Mouse (Mus musculus) myocyte (in vitro differentiated cells): ENCODE measurements around the gene Vgll4.

Experiments
- MYOD1 ChIP-seq, 3 experiments: IDR thresholded peaks; one replicate each; pipeline ENCODE4 v1.6.1; 2011; ENCODE audit warnings: control low read depth in 2 of 3, low read depth in 2 of 3, mild to moderate bottlenecking in 2 of 3, moderate library complexity in 1 of 3; ENCODE audit not compliant: insufficient read length in 2 of 3, control insufficient read depth in 1 of 3
- POLR2A ChIP-seq: IDR thresholded peaks from one replicate; pipeline ENCODE4 v1.6.1; 2011; ENCODE audit warnings: low read depth, mild to moderate bottlenecking, control low read depth, moderate library complexity; ENCODE audit not compliant: insufficient read length
- POLR2AphosphoS2 ChIP-seq: IDR thresholded peaks from one replicate; pipeline ENCODE4 v1.6.1; 2011; ENCODE audit warnings: low read depth, control low read depth; ENCODE audit not compliant: insufficient read length
- TCF12 ChIP-seq: IDR thresholded peaks from one replicate; pipeline ENCODE4 v1.6.1; 2011; ENCODE audit warnings: mild to moderate bottlenecking, control low read depth; ENCODE audit not compliant: poor library complexity, insufficient read depth, severe bottlenecking
- TCF3 ChIP-seq: IDR thresholded peaks from one replicate; pipeline ENCODE4 v1.6.1; 2011; ENCODE audit warnings: low read depth, control low read depth; ENCODE audit not compliant: insufficient read length
- USF1 ChIP-seq: IDR thresholded peaks from one replicate; pipeline ENCODE4 v1.6.1; 2011; ENCODE audit warnings: low read depth, mild to moderate bottlenecking, control low read depth, moderate library complexity

DNA sequence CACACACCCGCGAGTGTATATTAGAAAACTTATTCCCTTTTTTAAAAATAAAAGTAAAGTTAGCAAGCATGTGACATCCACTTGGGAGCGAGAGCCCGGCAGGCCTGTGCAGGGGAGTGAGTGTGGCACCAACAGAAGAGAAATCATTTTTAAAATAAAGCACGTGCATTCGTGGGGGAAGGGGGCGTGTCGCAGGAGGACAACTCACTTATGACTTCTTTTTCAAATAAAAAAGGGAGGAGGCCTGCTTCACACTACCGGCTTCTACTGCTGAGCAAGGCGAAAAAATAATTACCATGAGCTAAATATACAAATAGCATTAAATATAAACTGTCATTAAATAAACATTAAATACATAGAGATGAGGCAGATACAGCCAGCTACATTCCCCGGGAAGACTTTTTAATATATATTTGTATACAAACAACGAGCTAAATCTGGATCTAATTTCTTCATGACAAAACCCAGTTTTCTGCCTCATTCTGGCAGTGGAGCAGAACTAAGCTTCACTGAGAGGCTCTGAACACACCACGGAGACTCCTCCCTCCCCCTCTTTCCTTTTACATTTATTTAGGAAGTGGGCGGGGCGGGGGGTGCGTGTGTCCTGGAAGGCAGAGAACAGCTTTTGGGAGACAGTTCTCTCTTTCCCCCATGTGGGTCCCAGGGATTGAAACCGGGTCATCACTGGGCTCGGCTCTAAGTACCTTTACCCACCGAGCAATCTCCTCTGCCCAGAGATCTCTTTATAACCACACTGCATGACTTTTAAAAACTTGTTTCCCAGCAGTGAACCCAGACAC, 53.7 kb downstream of the Vgll4 start:
- TF ChIP-seq POLR2A, result no peak
- TF ChIP-seq TCF3, result no peak
- no peak for TF ChIP-seq MYOD1 (IDR thresholded peaks at IDR 0.05; ENCODE audit: control insufficient read depth in 1 of 3, insufficient read length in 2 of 3, low read depth in 2 of 3)
- TF ChIP-seq TCF12, result no peak
- no peak for TF ChIP-seq POLR2AphosphoS2
- TF ChIP-seq USF1, result no peak
